Mouse (Mus musculus) heart, embryonic 11.5 days (tissue): Measurements from ENCODE around the gene Tmem256. TPM values are rescaled to one million over a fixed set of nuclear protein-coding genes. Genes with fewer than 3 reads are reported as not detected.

Experiments
- ATAC-seq: fragments of 200-750 bp; cut with Nextera tagmentation; replicated peaks from 2 replicates; pipeline ENCODE4 v1.8.0; 2017; ENCODE audit warnings: moderate library complexity; ENCODE audit not compliant: insufficient number of reproducible peaks, low FRiP score, low TSS enrichment
- H3K27ac ChIP-seq: fragments of 300-500 bp; sonication (generic); 2 replicates; pipeline ENCODE4 v1.5.1; 2014; ENCODE audit warnings: mild to moderate bottlenecking, low read depth, low read length
- H3K27me3 ChIP-seq: fragments of 300-500 bp; sonication (generic); 2 replicates; pipeline ENCODE4 v1.6.1; 2014; ENCODE audit warnings: mild to moderate bottlenecking, low read length, mixed read lengths; ENCODE audit not compliant: control insufficient read depth, insufficient read depth
- H3K36me3 ChIP-seq: fragments of 300-500 bp; sonication (generic); 2 replicates; pipeline ENCODE4 v1.6.1; 2014; ENCODE audit warnings: mild to moderate bottlenecking, low read length, moderate library complexity, mixed read lengths; ENCODE audit not compliant: control insufficient read depth, insufficient read depth
- H3K4me1 ChIP-seq: fragments of 300-500 bp; sonication (generic); 2 replicates; pipeline ENCODE4 v1.6.1; 2014; ENCODE audit warnings: low read length; ENCODE audit not compliant: control insufficient read depth, insufficient read depth
- H3K4me2 ChIP-seq: fragments of 300-500 bp; sonication (generic); 2 replicates; pipeline ENCODE4 v1.6.1; 2014; ENCODE audit warnings: mild to moderate bottlenecking, moderate library complexity
- H3K4me3 ChIP-seq: fragments of 300-500 bp; sonication (generic); 2 replicates; pipeline ENCODE4 v1.5.1; 2014; ENCODE audit warnings: low read depth, low read length
- H3K9ac ChIP-seq: fragments of 300-500 bp; sonication (generic); 2 replicates; pipeline ENCODE4 v1.6.1; 2014; ENCODE audit warnings: mild to moderate bottlenecking, low read depth, low read length, moderate library complexity
- H3K9me3 ChIP-seq: fragments of 300-500 bp; sonication (generic); replicated peaks from 2 replicates; pipeline ENCODE4 v1.6.1; 2016; ENCODE audit warnings: low read length; ENCODE audit not compliant: control insufficient read depth
- WGBS: fragments of 180-500 bp; shearing (Covaris S2); extraction: QIAGEN DNeasy Blood & Tissue Kit; methylation state at CpG from one replicate; pipeline ENCODE4 v1.1.7; 2014; ENCODE audit not compliant: insufficient replicate concordance; 5-methylcytosine and 5-hydroxymethylcytosine counted together
- polyA plus RNA-seq: library from polyadenylated mRNA; unstranded; fragments of >200 nt; fragmentation: Nextera tagmentation; extraction: Ambion mirVana; gene quantifications from 2 replicates; pipeline ENCODE4 v1.2.1, GENCODE M21; 2014

The Tmem256 gene
- polyA plus RNA-seq, 1 experiment from 2014 or later: 331 TPM

DNA sequence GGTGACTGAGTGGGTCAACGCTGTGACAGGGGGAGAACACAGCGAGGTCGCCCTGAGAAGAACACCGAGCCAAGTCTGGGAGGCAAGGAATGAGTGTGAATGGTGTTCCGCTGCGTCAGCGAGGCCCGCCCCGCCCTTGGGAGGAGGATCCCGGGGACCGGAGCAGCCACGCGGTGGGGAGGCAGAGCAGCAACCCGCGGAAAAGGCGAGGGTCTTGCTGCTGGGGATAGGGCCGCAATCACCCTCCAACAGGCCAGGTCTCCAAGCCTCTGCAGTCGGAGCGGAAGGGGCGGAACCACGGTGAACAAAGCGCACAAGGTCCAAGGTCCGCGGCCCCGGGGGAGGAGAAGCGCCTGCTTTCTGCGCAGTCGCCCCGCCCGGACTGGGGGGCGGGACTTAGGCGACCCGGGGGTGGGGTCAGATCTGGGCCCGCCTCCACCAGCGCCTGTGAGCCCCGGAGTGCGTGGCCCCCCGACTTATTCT lies 7.9 kb downstream of the Tmem256 start, which contains the start of gene Plscr3:
Gene Plscr3 (plus strand): TSS at position 179 of the 483 bp plus-strand sequence.
- Histone ChIP-seq H3K9me3 (no peaks in the 10 kb centered on the region), H3K27me3 (no peaks in the 10 kb centered on the region), H3K36me3 (peaks cover 11% of the 10 kb centered on the region; the same call in 1 of the 2 replicates), H3K9ac (peak within 1 kb of the TSS; percentile 92), H3K4me1 (peaks cover 15% of the 10 kb centered on the region), H3K4me2 (peak within 1 kb of the TSS; percentile 89), H3K4me3 (peak within 1 kb of the TSS; percentile 74), H3K27ac (peak within 1 kb of the TSS; percentile 90)
- under 1% methylated on average over 36 of the region's 38 CpGs for WGBS
- peak; percentile 91 for ATAC-seq

DNA sequence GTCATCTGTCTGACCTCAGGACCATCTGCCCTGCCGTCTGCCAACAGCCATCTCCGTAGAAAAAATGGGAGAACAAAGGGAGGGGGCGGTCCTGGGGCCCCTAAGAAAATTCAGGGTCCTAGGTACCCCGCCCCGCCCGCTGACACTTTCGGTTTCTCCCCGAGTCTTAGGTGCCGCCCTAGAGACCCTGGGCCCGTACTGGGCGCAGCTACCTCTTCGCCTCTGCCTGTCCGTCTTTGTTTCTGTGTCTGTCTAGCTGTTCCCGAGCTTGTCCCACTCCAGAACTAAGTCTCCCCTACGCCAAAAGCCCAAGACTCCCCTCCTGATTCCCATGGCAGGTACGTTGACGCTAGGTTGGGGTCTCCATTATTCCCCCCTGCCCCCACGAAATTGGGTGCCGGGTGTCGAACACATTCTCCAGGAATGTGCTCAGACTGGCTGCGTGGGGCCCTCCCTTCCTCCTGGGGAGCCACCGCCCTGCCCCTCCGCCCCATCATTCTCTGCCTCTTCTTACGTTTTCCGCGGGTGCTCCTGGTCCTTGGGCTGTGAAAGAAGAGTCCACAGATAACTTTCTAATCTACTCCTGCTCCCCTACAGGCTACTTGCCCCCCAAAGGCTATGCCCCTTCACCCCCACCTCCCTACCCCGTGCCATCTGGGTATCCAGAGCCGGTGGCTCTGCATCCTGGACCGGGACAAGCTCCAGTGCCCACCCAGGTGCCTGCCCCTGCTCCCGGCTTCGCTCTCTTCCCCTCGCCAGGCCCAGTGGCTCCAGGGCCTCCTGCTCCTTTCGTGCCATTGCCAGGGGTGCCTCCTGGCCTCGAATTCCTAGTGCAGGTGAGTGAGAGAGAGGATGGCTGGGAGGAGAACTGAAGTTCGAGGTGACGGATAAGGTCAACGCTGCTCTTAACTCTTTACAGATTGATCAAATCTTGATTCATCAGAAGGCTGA lies 8.7 kb downstream of the Tmem256 start:
- H3K27me3 ChIP-seq: no peaks in the 10 kb centered on the region
- peak overlapping the region; percentile 90 for H3K27ac ChIP-seq
- WGBS: 12% methylated on average over 37 of the region's 37 CpGs
- H3K4me3 ChIP-seq: peak overlapping the region; percentile 74
- H3K9ac ChIP-seq: peak overlapping the region; percentile 92
- peak; percentile 39 for ATAC-seq
- peaks cover 15% of the 10 kb centered on the region for H3K4me1 ChIP-seq
- peak overlapping the region; percentile 89 for H3K4me2 ChIP-seq
- H3K36me3 ChIP-seq: peaks cover 13% of the 10 kb centered on the region; the same call in 1 of the 2 replicates
- no peaks in the 10 kb centered on the region for H3K9me3 ChIP-seq

GRCm38 (mm10) chr11:69848021-69848420 lies 9.7 kb downstream of the Tmem256 start:
- Histone ChIP-seq H3K27me3 (no peaks in the 10 kb centered on the region), H3K4me3 (0 out of 2 replicates have a peak overlapping the region, but pooled peaks have one; percentile 74), H3K4me1 (peaks cover 15% of the 10 kb centered on the region), H3K4me2 (peak overlapping the region; percentile 89), H3K36me3 (peaks cover 13% of the 10 kb centered on the region; the same call in 1 of the 2 replicates), H3K9ac (no peak overlapping the region), H3K9me3 (no peaks in the 10 kb centered on the region), H3K27ac (no peak overlapping the region)
- 96% methylated on average over 6 of the region's 6 CpGs for WGBS
- ATAC-seq: no peak

DNA sequence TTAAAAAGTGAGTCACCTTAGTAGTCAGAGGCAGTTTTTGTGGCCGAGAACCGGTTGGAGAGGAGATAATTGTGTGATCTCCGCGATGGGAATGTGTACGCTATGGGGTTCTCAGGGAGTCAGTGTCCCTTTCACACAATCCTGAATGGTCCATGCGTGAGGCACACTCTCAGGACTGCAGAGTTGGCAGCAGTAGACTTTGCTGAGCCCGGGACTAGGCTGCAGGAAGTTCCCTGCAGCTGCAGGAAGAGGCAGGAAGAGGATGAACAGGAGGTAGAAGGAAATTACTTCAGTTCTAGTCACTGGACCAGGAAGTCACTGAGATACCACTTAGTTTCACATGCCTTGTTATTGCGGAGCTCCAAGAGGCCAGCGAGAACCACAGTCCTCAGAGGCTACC lies 10.8 kb downstream of the Tmem256 start:
- Histone ChIP-seq H3K27me3 (no peaks in the 10 kb centered on the region), H3K4me3 (no peak overlapping the region), H3K9ac (no peak overlapping the region), H3K36me3 (peaks cover 13% of the 10 kb centered on the region; the same call in 1 of the 2 replicates), H3K4me1 (peaks cover 15% of the 10 kb centered on the region), H3K9me3 (no peaks in the 10 kb centered on the region), H3K27ac (no peak overlapping the region), H3K4me2 (no peak overlapping the region; the same call in 1 of the 2 replicates)
- no peak for ATAC-seq
- 79% methylated on average over 9 of the region's 9 CpGs for WGBS

- Histone ChIP-seq H3K36me3 (peaks cover 13% of the 10 kb centered on the region; the same call in 1 of the 2 replicates), H3K4me1 (peaks cover 18% of the 10 kb centered on the region), H3K9ac (no peak overlapping the region), H3K4me3 (no peak overlapping the region), H3K27ac (no peak overlapping the region), H3K27me3 (no peaks in the 10 kb centered on the region; the same call in 1 of the 2 replicates), H3K9me3 (no peaks in the 10 kb centered on the region), H3K4me2 (no peak overlapping the region)
- no peak for ATAC-seq
- 93% methylated on average over 15 of the region's 15 CpGs for WGBS
Observed at GRCm38 (mm10) chr11:69849884-69850283, 11.6 kb downstream of the Tmem256 start.

DNA sequence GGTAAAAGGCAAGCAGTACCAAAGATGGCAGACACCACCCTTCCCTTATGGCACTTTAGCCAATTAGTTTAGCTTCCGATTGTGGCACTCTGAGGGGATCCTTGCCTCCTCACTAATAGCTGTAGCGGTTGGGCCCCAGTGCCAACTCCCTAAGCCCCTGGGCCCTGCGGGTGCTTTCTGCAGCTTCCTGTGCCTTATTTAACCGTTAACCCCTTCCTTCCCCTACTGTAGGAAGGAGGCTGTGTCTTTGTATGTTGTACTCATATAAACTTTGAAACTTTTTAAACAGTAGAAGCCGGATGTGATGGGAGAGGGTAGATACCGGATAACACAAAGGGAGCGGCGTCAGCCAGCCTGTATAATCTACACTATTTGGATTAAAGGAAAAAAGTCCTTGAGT lies 12.4 kb downstream of the Tmem256 start:
- peaks cover 22% of the 10 kb centered on the region; the same call in 1 of the 2 replicates for H3K4me1 ChIP-seq
- no peak overlapping the region for H3K27ac ChIP-seq
- H3K9me3 ChIP-seq: no peaks in the 10 kb centered on the region
- no peak overlapping the region for H3K4me2 ChIP-seq
- ATAC-seq: no peak
- no peak overlapping the region for H3K4me3 ChIP-seq
- 81% methylated on average over 8 of the region's 8 CpGs for WGBS
- peaks cover under 1% of the 10 kb centered on the region for H3K27me3 ChIP-seq
- no peak overlapping the region for H3K9ac ChIP-seq
- peaks cover 13% of the 10 kb centered on the region; the same call in 1 of the 2 replicates for H3K36me3 ChIP-seq

DNA sequence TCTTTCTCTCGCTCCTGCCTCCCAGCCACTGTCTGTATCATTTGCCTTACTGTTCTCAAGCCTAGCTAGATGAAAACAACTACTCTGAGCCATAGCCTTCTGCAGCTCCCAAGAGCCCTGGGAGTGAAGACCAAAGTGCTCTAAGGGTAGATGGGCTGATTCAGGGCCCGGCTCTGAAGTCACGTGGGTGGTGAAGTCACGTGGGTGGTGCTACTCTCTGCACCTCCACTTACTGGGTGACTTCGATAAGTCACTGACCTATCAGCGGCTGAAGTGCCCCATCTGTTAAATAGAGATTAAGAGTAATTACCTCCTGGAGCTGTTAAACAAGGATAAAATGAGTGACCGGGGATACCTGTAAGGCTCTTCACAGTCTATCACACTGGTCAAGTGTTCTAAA lies 15.7 kb downstream of the Tmem256 start:
- Histone ChIP-seq H3K4me3 (peak overlapping the region; percentile 6; the same call in 1 of the 2 replicates), H3K4me1 (peaks cover 13% of the 10 kb centered on the region; the same call in 1 of the 2 replicates), H3K9ac (0 out of 2 replicates have a peak overlapping the region, but pooled peaks have one; percentile 16), H3K4me2 (peak overlapping the region; percentile 42), H3K36me3 (peaks cover 13% of the 10 kb centered on the region; the same call in 1 of the 2 replicates), H3K27ac (peak overlapping the region; percentile 73), H3K9me3 (no peaks in the 10 kb centered on the region), H3K27me3 (peaks cover 27% of the 10 kb centered on the region)
- peak; percentile 87 for ATAC-seq
- WGBS: 40% methylated on average over 7 of the region's 7 CpGs

DNA sequence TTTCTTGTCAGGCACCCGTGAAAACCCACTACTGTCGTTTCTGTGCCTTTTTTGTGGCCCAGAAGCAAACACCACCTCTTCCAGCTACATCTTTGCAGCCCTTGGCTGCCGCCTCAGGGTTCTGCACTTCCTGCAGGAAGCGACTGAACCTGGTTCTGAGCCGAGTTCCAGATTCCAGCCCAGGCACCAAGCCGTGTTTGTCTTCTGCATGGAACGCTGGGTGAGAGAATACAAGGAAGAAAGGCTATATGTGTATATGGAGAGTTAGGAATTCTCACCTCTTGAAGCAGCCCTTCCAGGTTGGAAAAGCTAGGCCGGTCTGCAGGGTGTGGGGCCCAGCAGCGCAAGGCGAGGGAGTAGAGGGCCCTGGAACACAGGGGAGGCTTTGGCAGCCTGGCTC lies 16.4 kb downstream of the Tmem256 start:
- Histone ChIP-seq H3K36me3 (peaks cover 13% of the 10 kb centered on the region; the same call in 1 of the 2 replicates), H3K27me3 (peaks cover 32% of the 10 kb centered on the region), H3K9me3 (no peaks in the 10 kb centered on the region), H3K4me1 (peaks cover 13% of the 10 kb centered on the region; the same call in 1 of the 2 replicates), H3K4me3 (no peak overlapping the region), H3K4me2 (peak overlapping the region; percentile 44), H3K9ac (peak overlapping the region; percentile 8; the same call in 1 of the 2 replicates), H3K27ac (peak overlapping the region; percentile 87)
- ATAC-seq: no peak
- 73% methylated on average over 10 of the region's 10 CpGs for WGBS
